Mouse (Mus musculus) ovary, postnatal 14 days (tissue): ENCODE results near the gene Snapc4.
A peak's percentile ranks its signal among the peaks of the same experiment; 100 is the strongest.

Experiments
- DNase-seq: peaks from one replicate; pipeline ENCODE4 v3.0.0; 2022; ENCODE audit warnings: low spot score

The Snapc4 gene

DNA sequence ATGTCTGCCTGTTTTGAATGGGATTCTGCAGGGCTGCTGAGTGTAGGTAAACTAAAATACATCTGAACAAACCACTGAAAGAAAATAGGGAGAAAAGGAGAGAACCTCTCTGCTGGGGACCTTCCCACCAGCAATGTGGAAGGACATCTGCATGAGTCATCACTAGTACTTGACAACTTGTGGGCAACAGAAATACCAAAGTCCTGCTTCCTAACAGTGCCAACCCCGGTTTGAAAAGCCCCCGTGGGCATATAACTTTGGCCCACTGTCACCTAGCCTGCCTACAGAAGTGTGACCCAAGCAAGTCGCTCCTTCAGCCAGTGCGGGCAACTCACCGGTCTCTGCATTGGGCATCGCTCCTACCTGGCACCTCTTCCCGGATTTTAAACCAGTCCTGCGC lies 8.1 kb downstream of the Snapc4 start:
- no peak for DNase-seq

DNA sequence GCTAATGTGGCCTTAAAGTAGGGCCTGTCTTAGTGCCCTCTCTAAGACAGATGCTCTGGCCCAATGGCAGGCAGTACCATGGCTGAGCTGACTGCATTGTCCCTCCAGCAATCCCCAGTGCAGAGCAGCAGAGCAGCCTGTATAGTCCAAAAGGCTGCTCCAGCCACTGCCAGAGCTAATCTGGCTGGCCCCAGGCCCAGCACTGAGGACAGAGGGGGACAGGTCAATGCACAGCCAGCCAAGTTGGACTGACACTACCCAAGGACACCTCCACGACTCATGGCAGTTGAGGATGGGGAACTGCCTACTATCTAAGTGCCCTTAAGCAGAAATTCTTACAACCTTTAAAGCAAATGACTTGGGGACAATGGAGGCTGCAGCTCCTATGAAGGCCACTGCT lies 11.9 kb downstream of the Snapc4 start:
- no peak for DNase-seq

DNA sequence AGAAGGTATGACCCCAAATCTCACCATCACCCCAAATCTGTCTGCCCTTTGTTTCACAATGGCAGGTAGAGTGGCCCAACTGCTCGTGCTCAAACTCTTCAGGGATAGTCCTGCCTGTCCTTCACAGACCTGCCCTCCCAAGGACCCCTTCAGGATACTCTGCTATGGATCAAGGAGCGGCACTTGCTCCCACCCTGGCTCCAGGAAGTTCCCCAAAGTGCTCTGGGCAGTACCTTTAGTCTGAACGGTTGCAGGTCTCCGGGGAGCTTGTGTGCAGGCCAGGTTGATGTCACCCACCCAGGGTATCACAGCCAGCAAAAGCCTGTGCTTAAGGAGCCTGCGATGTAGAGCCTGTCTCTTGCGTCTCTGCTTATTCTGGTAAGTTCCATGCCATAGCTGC lies 12.5 kb downstream of the Snapc4 start:
- DNase-seq, result no peak

DNA sequence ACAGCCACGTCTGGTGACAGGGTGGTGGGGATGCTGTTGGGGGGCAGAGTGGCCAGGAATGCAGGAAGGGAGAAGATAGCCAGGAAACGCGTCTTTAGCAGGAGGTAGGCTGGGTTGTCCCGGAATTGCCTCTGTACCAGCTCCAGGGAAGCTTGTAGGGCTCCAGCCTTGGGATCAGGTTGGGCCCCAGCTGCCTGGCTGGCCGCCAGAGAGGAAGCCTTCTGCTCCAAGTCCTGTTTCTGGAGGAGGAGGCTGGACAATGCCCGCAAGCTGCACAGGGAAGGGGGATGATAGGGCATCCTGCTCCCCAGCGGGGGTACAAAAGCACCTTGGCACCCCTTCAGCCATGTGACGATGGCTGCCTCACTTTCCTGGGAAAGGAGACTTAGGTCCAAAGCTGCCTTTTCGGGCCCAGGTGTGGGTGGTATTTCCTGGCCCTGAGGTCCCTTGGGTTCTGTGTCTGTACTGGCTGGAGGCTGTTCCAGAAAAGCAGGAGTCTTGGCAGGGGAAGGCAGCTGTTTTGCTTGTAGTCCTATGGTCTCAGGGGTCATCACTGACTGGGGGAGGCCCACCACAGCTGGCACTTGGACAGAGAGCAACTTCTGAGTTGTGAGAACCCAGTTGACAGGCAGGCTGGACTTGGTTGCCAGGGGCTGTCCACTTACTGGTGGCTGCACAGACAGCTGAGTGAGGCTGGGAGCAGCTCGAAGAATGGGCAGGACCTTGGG lies 15.6 kb downstream of the Snapc4 start:
- peak; percentile 73 for DNase-seq

DNA sequence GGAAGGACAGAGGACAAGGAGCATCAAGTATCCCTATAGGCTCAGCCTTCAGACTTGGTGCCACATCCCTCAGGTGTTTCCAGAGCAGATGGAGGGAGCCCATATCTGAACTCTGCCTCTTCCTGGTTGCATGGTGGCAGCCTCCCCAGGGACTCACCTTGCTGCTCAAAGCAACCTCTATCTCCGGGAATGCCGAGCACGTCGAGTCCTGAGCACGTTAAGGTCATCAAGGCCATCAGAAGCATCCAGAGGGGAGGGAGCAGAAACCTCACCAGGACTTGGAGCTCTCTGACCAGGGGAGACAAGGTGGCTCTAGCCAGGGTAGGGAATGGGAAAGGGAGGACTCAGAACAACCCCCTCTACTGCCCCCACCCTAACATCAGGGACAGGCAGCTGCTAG lies 17.0 kb downstream of the Snapc4 start:
- DNase-seq, result no peak

DNA sequence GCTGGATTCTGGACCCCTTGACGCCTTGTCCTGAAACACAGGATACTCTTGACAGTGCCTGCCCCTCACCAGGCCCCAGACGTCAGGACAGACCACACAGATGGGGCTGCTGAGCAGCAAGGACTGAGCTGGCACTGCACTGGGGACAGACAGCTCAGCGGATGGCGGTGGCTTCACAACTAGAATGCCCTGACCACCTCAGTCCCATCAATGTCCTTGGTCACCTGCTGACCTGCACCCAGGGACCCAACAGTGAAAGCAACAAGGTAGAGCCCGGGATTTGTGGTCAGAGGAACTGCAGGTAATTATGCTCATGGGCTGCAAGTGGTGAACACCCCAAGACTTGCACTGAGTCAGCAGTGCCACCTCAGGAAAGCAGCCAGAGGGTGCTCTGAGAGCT lies 17.5 kb downstream of the Snapc4 start:
- DNase-seq, result no peak

DNA sequence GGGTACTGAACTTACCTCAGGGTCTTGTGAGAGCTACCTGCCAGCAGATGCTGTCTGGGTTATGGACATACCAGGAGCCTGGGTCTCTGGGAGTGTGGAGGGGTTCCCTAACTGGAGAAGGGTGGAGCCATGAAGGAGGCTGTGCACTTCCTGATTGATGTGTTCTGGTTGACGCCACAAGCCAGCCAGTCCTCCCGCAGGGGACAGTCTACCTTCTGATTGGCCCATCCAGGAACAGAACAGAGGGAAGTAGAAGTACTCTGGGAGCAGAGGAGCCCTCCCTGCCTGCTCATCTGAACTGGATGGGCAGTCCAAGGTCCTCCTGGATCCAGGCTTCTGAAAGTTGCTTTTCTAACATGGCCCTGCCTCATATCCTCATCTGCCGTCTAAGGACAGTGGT lies 19.7 kb downstream of the Snapc4 start, which contains the start of gene Card9:
Gene Card9, minus strand, starts transcription at position 147 of the 400 bp plus-strand sequence.
- no peak for DNase-seq

DNA sequence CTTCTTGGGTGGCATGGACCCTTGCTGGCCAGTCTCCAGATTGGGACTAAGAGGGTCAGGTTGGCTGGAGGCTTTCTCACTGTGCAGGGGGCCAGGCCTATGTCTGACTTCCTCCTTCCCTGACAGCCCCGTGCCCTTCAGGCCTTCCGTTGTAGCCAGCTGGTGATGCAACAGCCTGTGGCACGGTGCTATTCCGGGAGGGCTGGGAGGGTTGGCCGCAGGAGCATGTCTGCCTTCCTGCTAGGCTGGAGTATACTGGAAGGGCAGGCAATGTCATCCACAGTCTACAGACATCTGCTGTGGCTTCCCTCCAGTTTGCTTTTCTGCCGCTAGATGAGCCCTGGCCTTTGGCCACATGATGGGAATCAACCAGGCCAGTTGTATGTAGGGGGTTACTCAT lies 20.5 kb downstream of the Snapc4 start:
- DNase-seq, result no peak

DNA sequence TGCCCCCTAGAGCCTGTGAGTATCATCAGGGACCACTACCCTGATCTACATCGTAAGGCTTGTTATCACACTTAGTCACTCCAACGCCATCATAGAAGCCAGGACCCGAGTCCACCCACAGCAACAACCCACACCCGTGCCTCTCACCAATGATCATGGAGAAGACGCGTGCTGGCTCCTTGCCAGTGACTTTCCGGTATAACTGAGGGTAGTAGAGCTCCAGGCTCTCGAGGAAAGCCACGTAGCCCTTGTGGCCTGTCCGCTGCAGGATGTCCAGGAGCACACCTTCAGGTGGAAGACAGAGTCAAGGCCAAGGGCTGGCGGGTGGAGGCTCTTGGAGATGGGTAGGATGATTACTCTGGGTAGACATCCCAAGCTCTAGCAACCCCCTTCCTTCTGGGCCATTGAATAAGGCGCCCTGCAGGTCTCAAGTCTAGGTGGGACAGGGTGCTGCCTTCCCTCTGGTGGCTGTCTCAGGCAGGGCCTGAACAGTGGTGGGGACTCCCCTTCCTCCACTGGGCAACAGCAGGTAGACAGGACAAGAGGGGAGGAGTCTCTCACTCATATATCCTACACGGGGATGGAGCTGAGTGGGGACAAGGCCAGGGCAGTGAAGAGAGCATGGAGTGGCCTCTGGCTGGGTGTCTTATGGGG lies 21.7 kb downstream of the Snapc4 start:
- no peak for DNase-seq

DNA sequence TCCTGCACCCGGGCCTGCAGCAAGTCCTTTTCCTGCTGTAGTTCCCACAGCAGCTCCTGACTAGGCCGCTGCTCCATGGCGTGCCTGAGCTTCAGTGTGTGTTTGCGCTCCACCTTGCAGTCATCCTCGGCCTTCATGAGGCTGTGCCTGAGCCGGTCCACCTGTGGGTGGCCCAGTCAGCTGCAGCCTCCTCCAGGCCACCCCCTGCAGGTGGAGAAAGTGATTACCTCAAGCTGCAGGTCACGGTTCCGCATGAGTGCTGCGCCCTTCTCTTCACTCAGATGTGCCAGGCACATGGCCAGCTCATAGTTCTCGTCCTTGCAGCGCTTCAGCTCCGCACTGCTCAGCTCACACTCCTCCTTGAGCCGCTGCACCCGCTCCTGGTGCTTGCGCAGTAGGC lies 23.0 kb downstream of the Snapc4 start:
- no peak for DNase-seq

DNA sequence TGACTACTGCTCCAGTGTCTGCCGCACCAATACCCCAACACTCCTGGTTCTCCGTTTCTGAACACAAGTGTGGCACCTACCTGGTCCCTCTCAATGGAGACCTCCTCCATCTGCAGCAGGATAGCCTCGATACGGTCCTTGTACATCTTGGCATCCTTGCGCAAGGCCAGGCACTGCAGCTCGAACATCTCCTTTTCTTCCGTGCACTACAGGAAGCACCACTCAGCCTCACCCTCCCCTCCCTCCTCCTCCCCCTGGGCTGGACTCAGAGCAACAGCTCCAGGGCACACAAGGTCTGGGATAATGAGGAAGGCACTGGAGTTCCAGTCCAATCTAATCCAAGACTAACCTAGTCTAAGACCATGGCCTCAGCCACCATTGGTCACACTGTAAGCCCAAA lies 23.8 kb downstream of the Snapc4 start:
- DNase-seq, result no peak

DNA sequence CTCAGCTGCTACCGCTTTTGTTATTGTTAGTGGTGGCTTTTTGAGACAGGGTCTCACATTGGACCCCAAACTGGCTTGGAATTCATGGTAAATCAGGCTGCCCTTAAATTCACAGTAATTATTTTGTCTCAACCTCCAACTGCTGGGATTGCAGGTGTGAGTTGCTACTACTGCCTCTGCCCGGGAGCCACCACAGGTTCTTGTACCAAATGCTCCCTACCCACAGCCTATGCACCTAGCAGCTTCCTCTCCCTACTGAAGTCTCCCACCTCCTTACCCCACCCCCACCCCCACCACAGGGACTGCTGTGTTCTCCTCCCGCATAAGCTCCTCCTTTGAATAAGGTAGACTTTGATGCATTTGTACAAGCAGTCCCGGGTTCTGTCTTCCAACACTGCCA lies 24.2 kb downstream of the Snapc4 start:
- no peak for DNase-seq

DNA sequence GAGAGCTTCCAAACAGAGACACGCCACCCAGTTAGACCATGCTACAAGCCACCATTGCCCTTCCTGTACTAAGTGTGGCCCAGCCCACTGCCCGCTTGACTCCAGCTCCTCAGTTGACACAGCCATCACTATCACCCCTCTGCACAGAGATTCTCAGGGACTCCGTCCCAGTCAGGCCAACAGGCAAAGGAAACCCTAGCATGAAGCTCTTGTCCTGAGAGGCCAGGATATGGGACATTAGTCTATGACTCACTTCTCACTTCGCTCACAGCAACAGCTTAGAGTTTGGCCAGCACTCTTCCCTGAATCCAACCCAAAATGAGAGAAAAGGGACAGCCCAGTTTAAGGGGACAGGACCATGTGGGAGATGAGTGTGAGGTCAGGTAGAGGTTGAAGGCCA lies 26.1 kb downstream of the Snapc4 start:
- DNase-seq, result no peak

DNA sequence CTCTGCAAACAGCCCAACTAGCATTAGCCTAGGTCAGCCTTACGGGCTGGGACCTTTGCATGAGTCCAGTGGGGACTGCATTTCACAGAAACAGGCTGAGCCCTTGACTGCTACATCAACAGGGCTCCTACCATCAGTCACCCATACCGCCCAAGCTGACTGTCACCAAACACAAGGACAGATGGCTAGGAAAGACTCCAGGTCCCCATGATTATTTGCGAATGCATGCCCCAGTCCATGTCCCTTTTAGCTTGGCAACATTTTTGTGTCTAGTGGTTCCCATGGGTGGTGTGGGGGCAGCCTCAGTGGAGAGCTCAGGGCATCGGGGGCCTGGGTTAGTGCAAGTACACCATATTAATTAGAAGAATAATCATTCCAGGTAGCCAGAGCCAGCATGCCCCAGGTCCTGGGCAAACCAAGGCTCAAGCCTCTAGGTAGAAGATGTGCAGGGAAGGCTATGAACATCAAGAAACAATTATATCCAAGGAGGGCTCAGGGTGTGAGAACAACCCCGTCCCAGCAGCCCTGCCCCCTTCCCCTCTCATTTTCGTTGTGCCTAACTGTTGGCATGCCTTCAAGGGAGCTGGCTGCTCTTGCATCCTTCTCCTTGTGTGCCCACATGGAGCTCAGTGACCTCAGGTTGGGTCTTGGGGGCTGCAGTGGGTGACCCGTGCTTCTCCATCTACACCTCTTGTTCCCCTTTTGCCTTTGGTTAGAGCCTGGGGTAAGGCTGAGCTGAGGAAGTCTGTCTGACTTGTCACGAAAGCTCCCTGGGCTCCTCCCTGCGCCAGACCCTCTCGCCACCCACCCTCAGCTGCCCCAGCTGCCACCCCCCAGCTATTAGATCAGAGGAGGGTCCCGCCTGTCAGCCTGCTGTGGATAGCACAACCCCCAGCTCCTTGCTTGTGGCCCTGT lies 27.1 kb downstream of the Snapc4 start:
- DNase-seq, result no peak

DNA sequence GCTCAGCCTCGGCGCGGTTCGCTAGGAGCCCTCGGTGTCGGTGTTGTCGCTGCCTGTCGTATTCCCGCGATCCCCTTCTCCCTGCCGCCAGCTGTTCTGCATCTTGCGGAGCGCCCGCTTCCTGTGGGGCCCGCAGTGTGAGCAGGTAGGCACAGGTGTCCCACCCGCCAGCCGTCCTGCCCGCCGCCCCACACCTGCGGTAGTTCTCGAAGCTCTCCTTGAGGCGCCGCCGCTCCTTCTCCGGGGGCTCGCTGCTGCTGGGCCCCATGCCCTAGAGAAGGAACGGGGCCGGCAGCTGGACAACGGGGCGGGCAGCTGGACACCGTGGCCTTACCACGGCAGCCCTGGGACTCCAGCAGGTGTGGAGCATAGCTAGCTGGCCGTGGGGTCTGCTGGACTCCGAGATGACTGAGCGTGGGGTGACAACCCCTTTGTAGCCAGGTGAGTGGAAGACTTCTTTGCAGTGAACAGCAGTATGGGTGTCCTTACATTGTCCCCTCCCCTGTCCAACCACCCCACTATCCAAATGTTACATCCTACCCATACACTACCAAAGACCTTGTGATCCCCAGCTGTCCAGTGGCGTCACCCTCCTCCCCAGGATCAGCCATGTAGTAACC lies 28.1 kb downstream of the Snapc4 start:
- DNase-seq, result peak; percentile 24

DNA sequence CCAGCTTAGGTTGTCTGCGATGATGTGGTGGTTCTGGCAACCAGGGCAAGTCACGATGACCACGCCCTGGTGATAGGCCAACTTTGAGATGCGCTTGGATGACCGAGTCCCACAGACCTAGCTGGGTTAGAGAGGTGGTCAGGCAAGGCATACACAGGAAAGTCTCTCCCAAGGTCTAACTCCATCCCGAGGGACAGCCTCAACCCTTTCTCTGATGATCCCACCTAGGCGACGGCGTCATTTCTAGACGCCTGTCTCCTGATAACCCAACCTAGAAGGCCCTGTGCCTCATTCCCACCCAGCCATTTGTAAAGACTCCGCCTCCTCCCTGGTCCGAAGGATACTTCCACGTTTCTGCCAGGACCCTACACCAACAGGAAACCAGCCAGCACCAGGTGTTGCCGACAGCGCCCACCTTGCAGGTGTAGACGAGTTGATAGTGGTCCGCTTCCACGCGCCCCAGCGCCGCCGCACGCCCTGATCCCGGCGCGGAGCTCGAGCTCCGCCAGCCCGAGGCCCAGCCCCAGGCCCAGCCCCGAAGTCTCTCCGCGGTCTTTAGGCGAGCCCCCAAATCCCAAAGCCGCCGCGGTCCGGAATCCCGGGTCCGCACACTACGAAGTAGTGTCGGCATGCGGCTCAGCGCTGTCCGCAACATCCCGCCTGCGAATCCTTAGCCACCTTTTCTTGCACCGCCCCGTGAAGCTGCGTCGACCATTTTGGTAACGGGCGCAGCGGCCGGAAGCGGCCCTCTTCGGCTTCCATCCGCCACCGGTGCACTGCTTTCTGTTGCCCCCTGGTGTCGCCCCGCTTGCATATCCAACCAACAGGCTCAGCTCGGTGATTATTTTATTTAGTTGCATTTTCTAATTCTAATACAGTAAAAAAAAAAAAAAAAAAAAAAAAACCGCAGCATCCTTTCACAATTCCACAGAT lies 28.8 kb downstream of the Snapc4 start, which contains the start of gene Dnlz:
Gene Dnlz, minus strand, starts transcription at position 753 of the 933 bp plus-strand sequence.
- peak; percentile 90 for DNase-seq

DNA sequence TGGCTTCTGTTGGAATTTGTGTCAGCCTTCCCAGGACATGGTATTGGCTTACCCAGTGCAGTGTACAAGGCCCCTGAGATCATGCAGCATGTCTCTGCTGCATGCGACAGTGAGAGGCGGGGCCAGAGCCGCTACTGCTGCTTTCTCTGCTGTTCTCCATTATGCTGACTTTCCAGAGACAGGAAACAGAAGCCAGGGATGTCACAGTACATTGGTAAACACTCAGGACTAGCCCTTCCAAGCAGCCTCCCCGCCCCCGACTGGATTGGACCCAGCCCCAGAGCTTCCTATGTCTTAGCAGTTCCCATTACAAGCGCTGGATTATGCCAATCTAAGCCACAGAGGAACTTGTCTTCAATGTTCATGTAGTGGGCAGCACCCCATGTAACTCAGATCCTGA lies 32.2 kb downstream of the Snapc4 start:
- DNase-seq, result no peak

DNA sequence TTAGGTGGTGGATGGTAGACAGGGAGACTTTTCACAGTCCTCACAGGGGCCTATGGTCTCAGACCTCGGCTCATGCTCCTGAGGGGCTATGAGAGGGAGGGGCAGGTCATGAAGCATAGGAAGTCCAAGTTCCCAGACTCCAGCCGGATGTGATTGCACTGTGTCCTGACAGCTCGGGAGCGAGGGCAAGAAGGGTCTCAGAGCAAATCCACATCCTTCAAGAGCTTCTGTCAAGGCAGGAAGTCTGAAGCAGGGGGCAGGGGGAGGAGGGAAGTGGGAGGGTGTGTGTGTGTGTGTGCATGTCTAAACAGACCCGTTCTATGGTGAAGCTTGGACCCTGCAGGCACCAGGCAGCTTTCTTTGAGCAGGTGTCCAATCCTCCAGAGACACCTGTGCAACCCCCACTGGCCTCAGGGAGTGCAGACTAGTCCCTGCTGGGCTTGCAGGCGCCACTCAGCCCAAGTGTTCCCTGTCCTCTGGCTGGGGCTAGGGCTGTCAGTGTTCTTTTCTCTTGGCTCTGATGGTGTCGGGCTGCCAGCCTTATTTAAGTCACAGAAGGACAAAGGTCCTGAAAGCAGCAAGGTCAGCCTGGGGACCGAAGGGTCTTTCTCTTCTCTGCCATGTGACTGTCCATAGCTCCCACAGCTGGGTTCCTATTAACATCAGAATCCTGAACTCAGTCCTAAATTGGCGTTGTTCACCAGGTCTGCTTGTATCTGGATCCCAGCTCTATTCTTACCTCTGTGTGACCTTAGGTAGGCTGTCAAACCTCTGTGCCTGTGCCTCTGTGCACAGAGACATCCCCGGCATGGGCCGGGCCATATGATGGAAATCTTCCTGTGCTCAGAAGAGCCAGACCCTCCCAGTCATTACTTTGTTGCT lies 37.6 kb downstream of the Snapc4 start:
- no peak for DNase-seq

DNA sequence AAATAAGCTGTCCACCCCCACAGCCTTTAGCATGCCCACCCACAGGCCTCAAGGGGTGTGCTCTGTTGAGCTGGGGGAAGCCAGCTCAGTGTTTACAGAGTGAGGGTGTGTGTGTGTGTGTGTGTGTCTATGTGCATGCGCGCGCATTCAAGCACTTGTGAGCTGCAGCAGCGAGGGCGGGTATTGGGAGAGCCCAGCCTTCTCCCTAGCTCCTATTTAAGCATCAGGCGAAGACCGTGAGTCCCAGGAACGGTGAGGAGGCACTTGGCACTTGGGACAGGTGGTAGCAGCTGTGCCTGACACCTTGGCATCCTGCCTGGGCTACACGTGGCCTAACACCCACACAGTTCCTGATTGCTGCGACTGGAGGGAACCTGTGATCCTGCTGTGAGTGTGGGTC lies 38.4 kb downstream of the Snapc4 start:
- peak; percentile 36 for DNase-seq

DNA sequence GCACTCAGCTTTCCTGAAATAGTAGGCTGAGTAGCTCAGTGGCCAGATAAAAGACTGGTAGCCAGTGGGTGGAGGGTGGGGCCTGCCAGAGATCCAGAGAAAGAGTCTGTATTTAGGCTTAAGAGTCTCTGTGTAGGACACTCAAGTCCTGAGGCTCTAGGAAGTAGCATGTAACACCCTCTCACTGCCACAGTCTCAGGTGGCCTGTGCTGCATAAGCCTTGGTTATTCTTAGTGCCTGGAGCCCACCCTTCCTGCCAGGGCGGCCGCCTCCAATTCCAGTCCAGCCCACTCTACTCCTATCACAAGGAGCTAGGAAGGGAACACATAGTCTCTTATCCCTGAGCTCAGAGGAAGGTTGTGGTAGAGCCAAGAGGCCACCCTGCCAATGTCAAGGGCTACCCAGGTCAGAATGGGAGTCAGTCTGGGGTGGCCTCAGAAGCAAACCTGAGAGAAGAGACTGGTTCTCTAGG lies 38.9 kb downstream of the Snapc4 start:
- DNase-seq, result no peak
